Mouse (Mus musculus) neural tube, embryonic 11.5 days (tissue): Measurements from ENCODE around the gene Olfr1201. TPM values are rescaled to one million over a fixed set of nuclear protein-coding genes. Genes with fewer than 3 reads are reported as not detected.

Experiments used
- polyA plus RNA-seq: library from polyadenylated mRNA; unstranded; fragments of >200 nt; fragmentation: Nextera tagmentation; extraction: Ambion mirVana; gene quantifications from 2 replicates; pipeline ENCODE4 v1.2.1, GENCODE M21; 2014

The Olfr1201 gene
- polyA plus RNA-seq, 1 experiment from 2014 or later, result not detected

Other genes starting within 250 kb of the Olfr1201 start
- not detected in 2 replicates for gene Olfr1188, start 236.1 kb upstream of the Olfr1201 start, polyA plus RNA-seq
- gene Olfr1189, start 206.6 kb upstream of the Olfr1201 start, polyA plus RNA-seq, result not detected in 2 replicates
- not detected in 2 replicates for gene Olfr1191-ps1, start 152.5 kb upstream of the Olfr1201 start, polyA plus RNA-seq
- gene Olfr1192-ps1, start 144.5 kb upstream of the Olfr1201 start, polyA plus RNA-seq, result not detected in 2 replicates
- not detected in 2 replicates for gene Olfr1193, start 117.4 kb upstream of the Olfr1201 start, polyA plus RNA-seq
- gene Olfr1195, start 103.8 kb upstream of the Olfr1201 start, polyA plus RNA-seq, result not detected in 2 replicates
- not detected in 2 replicates for gene Olfr1196, start 88.4 kb upstream of the Olfr1201 start, polyA plus RNA-seq
- gene Olfr1197, start 60.7 kb upstream of the Olfr1201 start, polyA plus RNA-seq, result not detected in 2 replicates
- gene Olfr1198, start 41.7 kb upstream of the Olfr1201 start, polyA plus RNA-seq, result not detected in 2 replicates
- not detected in 2 replicates for gene Olfr1199, start 32.6 kb upstream of the Olfr1201 start, polyA plus RNA-seq
- not detected in 2 replicates for gene Olfr1200, start 22.5 kb upstream of the Olfr1201 start, polyA plus RNA-seq
- not detected in 2 replicates for gene Olfr1202, start 21.5 kb downstream of the Olfr1201 start, polyA plus RNA-seq
- gene Olfr1205, start 36.7 kb downstream of the Olfr1201 start, polyA plus RNA-seq, result not detected in 2 replicates
- gene Olfr1204, start 56.3 kb downstream of the Olfr1201 start, polyA plus RNA-seq, result not detected in 2 replicates
- not detected in 2 replicates for gene Olfr1206, start 70.2 kb downstream of the Olfr1201 start, polyA plus RNA-seq
- gene Olfr1208, start 109.3 kb downstream of the Olfr1201 start, polyA plus RNA-seq, result not detected in 2 replicates
- gene Olfr1209, start 122.1 kb downstream of the Olfr1201 start, polyA plus RNA-seq, result not detected in 2 replicates
- gene Olfr1211, start 145.1 kb downstream of the Olfr1201 start, polyA plus RNA-seq, result not detected in 2 replicates
- gene Olfr1212, start 160.9 kb downstream of the Olfr1201 start, polyA plus RNA-seq, result not detected in 2 replicates
- not detected in 2 replicates for gene Gm13762, start 187.2 kb downstream of the Olfr1201 start, polyA plus RNA-seq
- not detected in 2 replicates for gene Olfr1214, start 199.6 kb downstream of the Olfr1201 start, polyA plus RNA-seq
- gene Olfr1215, start 213.9 kb downstream of the Olfr1201 start, polyA plus RNA-seq, result not detected in 2 replicates
- gene Olfr1216, start 225.3 kb downstream of the Olfr1201 start, polyA plus RNA-seq, result not detected in 2 replicates
- gene Olfr1217, start 239.0 kb downstream of the Olfr1201 start, polyA plus RNA-seq, result not detected in 2 replicates